Mouse (Mus musculus) thymus, postnatal 0 days (tissue): ENCODE data around the gene Ninj1. TPM values are rescaled to one million over a fixed set of nuclear protein-coding genes. Genes with fewer than 3 reads are reported as not detected.

Experiments
- DNase-seq: peaks from one replicate; pipeline ENCODE4 v3.0.0-alpha.2; 2015; ENCODE audit warnings: low spot score
- polyA plus RNA-seq: library from polyadenylated mRNA; unstranded; fragments of >200 nt; fragmentation: Nextera tagmentation; extraction: Ambion mirVana; gene quantifications from 2 replicates; pipeline ENCODE4 v1.2.1, GENCODE M21; 2015

Gene Ninj1
- polyA plus RNA-seq = 29.5 and 32.8 TPM in 2 replicates

GRCm38 (mm10) chr13:49187288-49188218 lies at the start of gene Ninj1:
Gene Ninj1 (plus strand): TSS chr13:49187485.
- peak; percentile 81 for DNase-seq

GRCm38 (mm10) chr13:49140567-49140966 lies 46.7 kb upstream of the Ninj1 start:
- DNase-seq = no peak

GRCm38 (mm10) chr13:49142396-49142795 lies 44.9 kb upstream of the Ninj1 start:
- no peak for DNase-seq

GRCm38 (mm10) chr13:49143323-49143722 lies 44.0 kb upstream of the Ninj1 start:
- no peak for DNase-seq

GRCm38 (mm10) chr13:49144451-49144850 lies 42.8 kb upstream of the Ninj1 start:
- DNase-seq = no peak

GRCm38 (mm10) chr13:49145396-49145795 lies 41.9 kb upstream of the Ninj1 start:
- no peak for DNase-seq

GRCm38 (mm10) chr13:49146040-49146697 lies 41.1 kb upstream of the Ninj1 start:
- no peak for DNase-seq

GRCm38 (mm10) chr13:49146698-49147006 lies 40.6 kb upstream of the Ninj1 start:
- DNase-seq = no peak

GRCm38 (mm10) chr13:49147007-49147857 lies 40.1 kb upstream of the Ninj1 start:
- peak; percentile 30 for DNase-seq

GRCm38 (mm10) chr13:49147858-49148226 lies 39.4 kb upstream of the Ninj1 start, which contains the start of gene Wnk2:
Gene Wnk2 (minus strand): TSS chr13:49148014.
- peak; percentile 84 for DNase-seq

GRCm38 (mm10) chr13:49148687-49149086 lies 38.6 kb upstream of the Ninj1 start:
- no peak for DNase-seq

GRCm38 (mm10) chr13:49154028-49154427 lies 33.3 kb upstream of the Ninj1 start:
- no peak for DNase-seq

- DNase-seq = no peak
Measured at GRCm38 (mm10) chr13:49154621-49155020, 32.7 kb upstream of the Ninj1 start.

GRCm38 (mm10) chr13:49156645-49157044 lies 30.6 kb upstream of the Ninj1 start:
- DNase-seq = no peak

- no peak for DNase-seq
Measured at GRCm38 (mm10) chr13:49158040-49158713, 29.1 kb upstream of the Ninj1 start.

- no peak for DNase-seq
Measured at GRCm38 (mm10) chr13:49161236-49161635, 26.0 kb upstream of the Ninj1 start.

- no peak for DNase-seq
Measured at GRCm38 (mm10) chr13:49162722-49163121, 24.6 kb upstream of the Ninj1 start.

- DNase-seq = no peak
Measured at GRCm38 (mm10) chr13:49163645-49164044, 23.6 kb upstream of the Ninj1 start.

GRCm38 (mm10) chr13:49167081-49167480 lies 20.2 kb upstream of the Ninj1 start:
- DNase-seq = no peak

- peak; percentile 74 for DNase-seq
Measured at GRCm38 (mm10) chr13:49169448-49170207, 17.7 kb upstream of the Ninj1 start.
